Mouse (Mus musculus) limb, embryonic 15.5 days (tissue): Measurements from ENCODE around the gene Skap2. TPM values are rescaled to one million over a fixed set of nuclear protein-coding genes. Genes with fewer than 3 reads are reported as not detected.
A peak's percentile ranks its signal among the peaks of the same experiment; 100 is the strongest.

Experiments used
- ATAC-seq: fragments of 200-750 bp; cut with Nextera tagmentation; 2 replicates; pipeline ENCODE4 v1.8.0; 2017; ENCODE audit warnings: low read depth, moderate TSS enrichment; ENCODE audit not compliant: insufficient number of reproducible peaks, low FRiP score, low TSS enrichment
- H3K27ac ChIP-seq: fragments of 300-500 bp; sonication (generic); 2 replicates; pipeline ENCODE4 v1.5.1; 2015; ENCODE audit warnings: moderate library complexity, mild to moderate bottlenecking, inconsistent platforms
- H3K27me3 ChIP-seq: fragments of 300-500 bp; sonication (generic); 2 replicates; pipeline ENCODE4 v1.6.1; 2015; ENCODE audit warnings: inconsistent platforms
- H3K36me3 ChIP-seq: fragments of 300-500 bp; sonication (generic); 2 replicates; pipeline ENCODE4 v1.6.1; 2015; ENCODE audit warnings: inconsistent platforms
- H3K4me1 ChIP-seq: fragments of 300-500 bp; sonication (generic); 2 replicates; pipeline ENCODE4 v1.6.1; 2015; ENCODE audit warnings: inconsistent platforms
- H3K4me2 ChIP-seq: fragments of 300-500 bp; sonication (generic); 2 replicates; pipeline ENCODE4 v1.6.1; 2015; ENCODE audit warnings: mild to moderate bottlenecking, inconsistent platforms
- H3K4me3 ChIP-seq: fragments of 300-500 bp; sonication (generic); 2 replicates; pipeline ENCODE4 v1.5.1; 2015; ENCODE audit warnings: mild to moderate bottlenecking, inconsistent platforms
- H3K9ac ChIP-seq: fragments of 300-500 bp; sonication (generic); 2 replicates; pipeline ENCODE4 v1.6.1; 2015; ENCODE audit warnings: inconsistent platforms
- H3K9me3 ChIP-seq: fragments of 300-500 bp; sonication (generic); 2 replicates; pipeline ENCODE4 v1.6.1; 2016; ENCODE audit warnings: inconsistent platforms
- WGBS: fragments of 180-500 bp; shearing (Covaris S2); methylation state at CpG from one replicate; pipeline ENCODE4 v1.1.7; 2015; 5-methylcytosine and 5-hydroxymethylcytosine counted together
- polyA plus RNA-seq: library from polyadenylated mRNA; unstranded; fragments of >200 nt; fragmentation: Nextera tagmentation; extraction: Ambion mirVana; gene quantifications from 2 replicates; pipeline ENCODE4 v1.2.1, GENCODE M21; 2015

Gene Skap2
- polyA plus RNA-seq, 1 experiment from 2014 or later = 18.7 TPM

DNA sequence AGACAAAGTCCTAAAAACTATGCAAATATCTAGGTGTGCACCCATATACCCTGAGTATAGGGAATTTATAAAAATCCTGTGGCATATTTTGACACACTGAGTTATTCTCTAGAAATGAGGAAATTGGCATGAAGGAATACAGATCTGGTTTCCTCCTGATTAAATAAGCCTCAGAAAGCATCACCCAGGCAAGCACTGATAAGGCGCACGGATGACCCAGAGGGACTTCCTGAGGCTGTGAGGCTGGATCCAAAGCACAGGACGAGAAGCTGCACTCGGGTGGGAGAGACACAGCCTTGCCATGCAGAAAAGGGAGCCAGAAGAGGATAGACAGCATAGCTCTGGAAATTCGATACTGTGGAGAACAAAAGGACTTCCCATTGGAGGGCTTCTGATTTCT, 12.4 kb upstream of the Skap2 start:
- H3K4me3 ChIP-seq = no peak overlapping the region
- ATAC-seq = no peak
- WGBS = 53% methylated on average over 5 of the region's 5 CpGs
- no peaks in the 10 kb centered on the region for H3K4me1 ChIP-seq
- H3K9ac ChIP-seq = no peak overlapping the region
- no peaks in the 10 kb centered on the region for H3K27me3 ChIP-seq
- no peak overlapping the region for H3K4me2 ChIP-seq
- H3K9me3 ChIP-seq = no peaks in the 10 kb centered on the region
- H3K36me3 ChIP-seq = no peaks in the 10 kb centered on the region
- H3K27ac ChIP-seq = no peak overlapping the region

DNA sequence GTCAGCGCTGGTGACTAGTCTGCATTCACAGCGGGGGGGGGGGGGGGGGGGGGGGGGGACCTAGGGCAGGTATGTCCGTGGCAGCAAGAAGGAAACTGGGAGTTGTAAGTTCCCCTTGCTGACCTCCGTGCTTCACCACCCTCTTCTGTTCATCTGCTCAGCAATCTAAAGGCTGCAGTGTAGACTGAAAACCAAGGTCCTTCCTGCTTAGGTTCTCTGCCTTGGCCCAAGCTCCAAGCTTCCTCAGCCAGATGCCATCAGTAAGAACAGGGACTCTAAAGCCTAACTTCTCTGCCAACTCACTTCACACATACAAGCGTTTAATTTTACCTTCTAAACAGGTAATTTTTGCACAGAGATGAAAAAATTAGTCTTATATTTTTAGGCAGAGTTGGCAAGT, 10.0 kb upstream of the Skap2 start:
- Histone ChIP-seq H3K9ac (no peak overlapping the region), H3K4me2 (no peak overlapping the region), H3K4me3 (no peak overlapping the region), H3K27me3 (no peaks in the 10 kb centered on the region), H3K9me3 (no peaks in the 10 kb centered on the region), H3K36me3 (no peaks in the 10 kb centered on the region), H3K4me1 (no peaks in the 10 kb centered on the region), H3K27ac (no peak overlapping the region)
- WGBS = 31% methylated on average over 5 of the region's 5 CpGs
- no peak for ATAC-seq

- no peak overlapping the region for H3K9ac ChIP-seq
- H3K9me3 ChIP-seq = no peaks in the 10 kb centered on the region
- no peak for ATAC-seq
- H3K4me2 ChIP-seq = no peak overlapping the region
- H3K4me1 ChIP-seq = no peaks in the 10 kb centered on the region
- H3K36me3 ChIP-seq = no peaks in the 10 kb centered on the region
- H3K27ac ChIP-seq = no peak overlapping the region
- no peak overlapping the region for H3K4me3 ChIP-seq
- no peaks in the 10 kb centered on the region for H3K27me3 ChIP-seq
- 72% methylated on average over 5 of the region's 5 CpGs for WGBS
These were observed 7.9 kb upstream of the Skap2 start for GRCm38 (mm10) chr6:52020276-52020675.

- Histone ChIP-seq H3K4me1 (peaks cover 4% of the 10 kb centered on the region; the same call in 1 of the 2 replicates), H3K27ac (no peak overlapping the region), H3K9ac (no peak overlapping the region), H3K4me2 (peak overlapping the region; percentile 86), H3K4me3 (peak overlapping the region; percentile 69), H3K27me3 (peaks cover 32% of the 10 kb centered on the region), H3K9me3 (no peaks in the 10 kb centered on the region), H3K36me3 (no peaks in the 10 kb centered on the region)
- no peak for ATAC-seq
- WGBS = 20% methylated on average over 3 of the region's 3 CpGs
These were observed 1.0 kb upstream of the Skap2 start for GRCm38 (mm10) chr6:52013245-52013945.

DNA sequence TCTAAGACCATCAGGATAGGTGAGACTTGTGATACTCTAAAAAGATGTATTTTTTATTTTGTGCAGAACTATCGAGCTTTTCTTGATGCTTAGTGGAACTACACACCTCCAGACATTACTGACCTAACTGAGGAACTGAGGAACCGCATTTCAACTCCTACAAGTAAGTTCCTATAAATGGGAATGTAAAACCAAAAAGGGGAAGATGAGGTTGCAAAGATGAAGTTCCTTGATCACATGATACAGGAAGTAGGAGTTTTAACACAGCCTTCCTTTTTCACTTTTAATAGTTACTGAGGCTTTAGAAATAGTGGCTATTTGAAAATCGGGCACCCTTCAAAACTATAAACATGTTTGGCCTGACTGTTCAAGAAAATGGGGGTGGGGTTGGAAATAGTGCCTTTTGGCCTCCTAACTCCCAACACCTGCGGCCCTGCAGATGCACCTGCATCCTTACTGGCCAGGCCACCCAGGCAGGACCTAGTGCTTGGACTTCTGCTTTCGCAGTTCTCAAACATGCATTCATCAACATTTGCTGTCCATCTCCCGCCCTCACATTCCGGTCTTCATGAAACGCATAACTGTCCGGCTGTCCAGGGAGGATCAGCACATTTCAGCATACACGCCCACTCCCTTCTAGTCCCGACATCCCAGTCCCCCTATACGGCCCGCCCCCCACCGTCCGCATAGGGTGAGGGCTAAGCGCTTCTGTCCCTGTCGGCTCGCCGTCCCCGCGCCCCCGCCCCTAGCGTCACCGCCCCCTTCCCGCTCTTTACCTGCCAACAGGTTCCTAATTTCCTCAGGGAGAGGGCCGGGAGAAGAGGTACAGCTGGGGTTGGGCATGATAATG, 565 bp downstream of the Skap2 start:
- WGBS = 8% methylated on average over 26 of the region's 26 CpGs
- no peak; the same call in none of the 2 replicates for ATAC-seq
- no peak overlapping the region for H3K27ac ChIP-seq

DNA sequence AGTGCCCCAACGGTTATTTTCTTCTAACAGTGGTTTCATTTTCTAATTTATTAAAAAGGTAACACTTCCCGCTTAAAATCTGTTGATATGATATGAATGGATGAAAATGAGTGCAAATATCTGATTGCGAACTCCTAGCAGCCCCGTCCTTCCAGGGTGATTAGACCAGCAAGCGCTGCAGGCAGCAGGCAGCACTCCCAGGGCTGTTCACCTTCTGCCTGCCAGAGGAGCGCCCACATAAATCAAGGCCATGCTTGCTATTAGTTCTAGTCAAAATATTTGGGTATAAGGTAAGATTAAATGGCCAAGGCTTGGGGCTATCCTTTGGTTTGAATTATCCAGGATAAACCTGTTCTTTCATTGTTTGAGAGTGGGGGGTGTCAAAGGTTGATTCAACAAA, 3.0 kb downstream of the Skap2 start:
- Histone ChIP-seq H3K9me3 (no peaks in the 10 kb centered on the region), H3K27me3 (peaks cover 65% of the 10 kb centered on the region), H3K27ac (no peak overlapping the region), H3K4me2 (no peak overlapping the region), H3K9ac (no peak overlapping the region), H3K4me3 (no peak overlapping the region), H3K36me3 (no peaks in the 10 kb centered on the region), H3K4me1 (peaks cover 17% of the 10 kb centered on the region)
- no peak for ATAC-seq
- WGBS = 44% methylated on average over 6 of the region's 6 CpGs

More for the DNA sequence above, 565 bp downstream of the Skap2 start:
- Histone ChIP-seq H3K27me3 (peaks cover 48% of the 10 kb centered on the region), H3K36me3 (no peaks in the 10 kb centered on the region), H3K9ac (0 out of 2 replicates have a peak overlapping the region, but pooled peaks have one; percentile 20), H3K4me3 (peak overlapping the region; percentile 69), H3K4me2 (peak overlapping the region; percentile 86), H3K4me1 (peaks cover 6% of the 10 kb centered on the region; the same call in 1 of the 2 replicates), H3K9me3 (no peaks in the 10 kb centered on the region)

DNA sequence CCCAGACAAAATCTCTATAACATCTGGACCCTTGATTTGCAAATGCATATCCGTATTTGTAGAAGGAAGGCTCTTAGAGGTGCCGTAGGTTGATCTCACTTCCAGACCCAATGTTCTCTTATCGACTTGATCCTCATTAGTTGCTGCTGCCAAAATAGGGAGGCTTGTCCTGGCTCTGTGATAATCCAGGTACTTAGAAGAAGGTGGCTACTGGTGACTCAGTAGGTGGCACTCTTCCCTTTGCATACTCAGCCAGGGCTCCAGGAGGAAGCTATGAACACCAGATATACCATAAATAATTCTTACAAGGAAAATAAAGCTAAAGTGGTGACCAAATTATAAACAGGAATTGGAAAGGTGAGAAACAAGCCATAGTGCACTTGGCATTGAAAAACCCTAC, 3.6 kb downstream of the Skap2 start:
- Histone ChIP-seq H3K36me3 (no peaks in the 10 kb centered on the region), H3K27me3 (peaks cover 71% of the 10 kb centered on the region), H3K4me3 (no peak overlapping the region), H3K27ac (no peak overlapping the region), H3K9ac (no peak overlapping the region), H3K4me1 (peaks cover 17% of the 10 kb centered on the region), H3K9me3 (no peaks in the 10 kb centered on the region), H3K4me2 (no peak overlapping the region)
- ATAC-seq = no peak
- 31% methylated on average over 3 of the region's 3 CpGs for WGBS

DNA sequence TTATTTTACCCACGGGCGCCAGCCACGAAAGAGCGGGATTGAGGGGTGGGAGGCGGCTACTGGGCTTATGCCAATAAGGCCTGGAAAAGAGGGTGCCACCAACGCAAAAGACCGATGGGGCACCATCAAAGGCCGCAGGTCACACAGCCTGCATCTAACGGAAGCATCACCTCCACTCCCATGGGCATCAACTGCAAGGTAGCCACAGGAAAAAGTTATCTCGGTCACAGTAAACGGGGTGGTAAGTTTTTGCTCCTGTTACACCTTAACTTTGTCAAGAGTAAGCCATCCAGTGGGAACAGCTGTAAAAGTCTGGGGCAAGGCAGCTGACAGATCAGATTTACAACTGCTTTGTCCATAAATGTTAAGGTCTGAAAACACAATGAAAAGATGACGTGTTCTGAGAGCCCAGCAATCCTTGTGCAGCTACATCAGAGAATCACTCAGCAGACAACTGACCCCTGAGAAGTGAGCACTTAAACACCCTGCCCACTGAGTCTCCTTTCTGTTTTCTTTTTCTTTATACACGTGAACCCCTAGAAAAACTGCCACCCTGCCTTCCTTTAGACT, 5.6 kb downstream of the Skap2 start:
- ATAC-seq = no peak
- H3K4me1 ChIP-seq = peaks cover 12% of the 10 kb centered on the region
- H3K27ac ChIP-seq = no peak overlapping the region
- H3K9ac ChIP-seq = no peak overlapping the region
- no peaks in the 10 kb centered on the region for H3K9me3 ChIP-seq
- H3K36me3 ChIP-seq = no peaks in the 10 kb centered on the region
- H3K27me3 ChIP-seq = peaks cover 71% of the 10 kb centered on the region
- peak overlapping the region; percentile 37; the same call in 1 of the 2 replicates for H3K4me2 ChIP-seq
- 9% methylated on average over 13 of the region's 13 CpGs for WGBS
- no peak overlapping the region for H3K4me3 ChIP-seq

- ATAC-seq = no peak
- Histone ChIP-seq H3K4me1 (peaks cover 12% of the 10 kb centered on the region), H3K9ac (no peak overlapping the region), H3K9me3 (no peaks in the 10 kb centered on the region), H3K4me3 (peak overlapping the region; percentile 29), H3K27ac (no peak overlapping the region), H3K27me3 (peaks cover 66% of the 10 kb centered on the region), H3K36me3 (no peaks in the 10 kb centered on the region), H3K4me2 (peak overlapping the region; percentile 37)
- WGBS = 10% methylated on average over 19 of the region's 19 CpGs
These were observed 6.2 kb downstream of the Skap2 start for GRCm38 (mm10) chr6:52005963-52006648.

DNA sequence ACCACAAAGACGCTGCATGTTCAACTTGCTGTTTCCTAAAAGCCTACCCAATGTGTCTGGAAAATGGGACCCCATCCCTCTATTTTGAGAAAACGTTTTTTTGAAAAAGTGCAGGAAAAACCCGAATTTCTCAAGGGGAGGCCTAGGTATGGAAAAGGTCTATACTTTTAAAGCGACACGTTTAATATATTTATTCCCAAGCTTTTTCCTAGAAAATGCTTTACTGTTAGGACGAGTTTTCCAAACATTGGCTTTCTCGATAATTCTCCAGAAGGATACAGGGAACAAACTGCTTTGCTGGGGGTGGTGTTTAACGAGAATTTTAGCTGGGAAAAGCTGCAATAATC, 6.8 kb downstream of the Skap2 start:
- Histone ChIP-seq H3K4me1 (peaks cover 12% of the 10 kb centered on the region), H3K36me3 (no peaks in the 10 kb centered on the region), H3K27ac (no peak overlapping the region), H3K27me3 (peaks cover 61% of the 10 kb centered on the region), H3K9me3 (no peaks in the 10 kb centered on the region), H3K4me3 (no peak overlapping the region), H3K4me2 (peak overlapping the region; percentile 37), H3K9ac (no peak overlapping the region)
- no peak for ATAC-seq
- WGBS = 14% methylated on average over 8 of the region's 8 CpGs

DNA sequence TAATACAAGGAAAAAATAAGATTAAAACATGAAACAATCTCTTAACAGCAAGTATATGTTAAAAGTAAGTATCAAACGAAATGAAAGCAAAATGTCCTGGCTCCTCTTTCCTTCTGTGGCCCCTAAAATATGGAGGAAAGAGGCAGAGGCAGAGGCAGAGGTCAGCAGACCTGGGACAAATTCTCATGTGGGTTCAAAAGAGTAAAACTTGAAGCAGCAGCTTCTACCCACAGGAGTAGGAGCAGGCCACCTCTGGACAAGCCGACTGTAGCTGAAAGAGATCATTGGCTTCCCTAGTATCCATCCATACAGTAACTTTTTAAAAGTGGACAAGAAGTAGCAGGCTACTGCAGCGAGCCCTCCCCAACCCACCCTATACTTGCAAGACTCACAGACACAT, 7.4 kb downstream of the Skap2 start:
- Histone ChIP-seq H3K27ac (no peak overlapping the region), H3K36me3 (no peaks in the 10 kb centered on the region), H3K4me1 (peaks cover 12% of the 10 kb centered on the region), H3K9me3 (no peaks in the 10 kb centered on the region), H3K27me3 (peaks cover 57% of the 10 kb centered on the region), H3K4me3 (no peak overlapping the region), H3K9ac (no peak overlapping the region), H3K4me2 (no peak overlapping the region)
- 39% methylated on average over 3 of the region's 3 CpGs for WGBS
- ATAC-seq = no peak
